Mouse (Mus musculus): ENCODE results near the gene Abcc8.

GRCm38 (mm10) chr7:46165876-46166275 is 14.0 kb downstream of the Abcc8 start:
- TF ChIP-seq CTCF (IDR thresholded peaks at IDR 0.05; ENCODE audit: control insufficient read depth, insufficient read depth, insufficient replicate concordance, low read depth, low read length) (no peak), POLR2A (IDR thresholded peaks at IDR 0.05; ENCODE audit: control insufficient read depth, low read depth, low read length) (no peak)

All from testis, adult 2 months (tissue).